Mouse (Mus musculus): Measurements from ENCODE around the gene Vps9d1.

- no peak for TF ChIP-seq CTCF (IDR thresholded peaks at IDR 0.05; ENCODE audit: low read depth)
- no peak for TF ChIP-seq EP300 (IDR thresholded peaks at IDR 0.05; ENCODE audit: low read depth)
Measured at GRCm38 (mm10) chr8:123292281-123292680, 38.1 kb upstream of the Vps9d1 start.

All from heart, postnatal 0 days (tissue).